Mouse (Mus musculus) lung, postnatal 4 days (tissue): Measurements from ENCODE around the gene Dbnl.

Source experiments
- DNase-seq, 2 experiments: peaks; one replicate each; pipeline ENCODE4 v3.0.0; 2021

Dbnl gene

GRCm38 (mm10) chr11:5788056-5789014, at the start of gene Dbnl:
TSS of gene Dbnl (plus strand) at chr11:5788488.
- DNase-seq, result peak; percentile 98

- no peak for DNase-seq
Measured at GRCm38 (mm10) chr11:5738888-5739632, 49.2 kb upstream of the Dbnl start.

GRCm38 (mm10) chr11:5739846-5740245, 48.4 kb upstream of the Dbnl start:
- no peak for DNase-seq

- no peak for DNase-seq
Measured at GRCm38 (mm10) chr11:5740599-5740964, 47.7 kb upstream of the Dbnl start.

- peak; percentile 85 to 90 for DNase-seq
Measured at GRCm38 (mm10) chr11:5740965-5741627, 47.2 kb upstream of the Dbnl start.

GRCm38 (mm10) chr11:5742106-5742505, 46.2 kb upstream of the Dbnl start:
- DNase-seq, result peak in 1 of 2 experiments; percentile 22

DNA sequence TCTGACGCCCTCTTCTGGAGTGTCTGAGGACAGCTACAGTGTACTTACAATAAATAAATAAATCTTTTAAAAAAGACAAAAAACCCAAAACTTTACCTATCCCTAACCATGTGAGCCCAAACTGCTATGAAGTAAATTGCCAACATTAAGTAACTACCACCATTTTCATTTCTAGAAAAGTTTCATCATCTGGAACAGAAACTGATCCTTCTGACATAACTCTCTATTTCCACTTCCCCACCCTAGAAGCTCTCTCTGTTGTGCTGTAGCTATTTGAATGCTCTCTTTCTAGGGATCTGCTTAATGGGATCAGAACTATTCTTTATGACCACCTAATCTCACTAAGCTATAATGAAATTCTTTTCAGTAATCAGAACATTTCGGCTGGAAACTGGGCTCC, 43.3 kb upstream of the Dbnl start:
- DNase-seq, result no peak

GRCm38 (mm10) chr11:5753755-5754154, 34.5 kb upstream of the Dbnl start:
- DNase-seq, result no peak

GRCm38 (mm10) chr11:5761820-5762632, 26.3 kb upstream of the Dbnl start, which contains the start of gene Urgcp:
TSS of gene Urgcp (minus strand) at chr11:5762376.
- DNase-seq, result peak; percentile 95 to 96

GRCm38 (mm10) chr11:5762633-5762982, 25.7 kb upstream of the Dbnl start:
- no peak for DNase-seq

DNA sequence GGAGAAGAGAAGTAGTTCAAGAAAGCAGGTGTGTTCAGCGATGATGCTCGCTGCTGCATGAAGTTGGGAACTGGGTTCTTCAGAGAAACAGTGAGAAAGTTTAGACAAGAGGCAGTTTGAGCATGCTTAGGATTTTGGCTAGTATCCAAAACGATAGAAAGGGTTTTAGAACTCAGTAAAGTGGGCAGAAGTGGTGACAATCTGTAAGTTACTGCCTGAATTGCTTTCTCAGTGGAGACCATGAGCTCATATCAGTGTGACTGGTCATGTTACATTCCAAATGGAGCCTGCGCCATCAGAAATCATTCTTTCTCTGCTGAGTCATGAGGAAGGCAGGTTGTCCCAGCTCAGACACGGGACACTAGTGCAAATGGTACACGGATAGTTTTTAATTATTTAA, 22.3 kb upstream of the Dbnl start:
- no peak for DNase-seq

- DNase-seq, result no peak
Measured at GRCm38 (mm10) chr11:5778481-5778880, 9.8 kb upstream of the Dbnl start.

DNA sequence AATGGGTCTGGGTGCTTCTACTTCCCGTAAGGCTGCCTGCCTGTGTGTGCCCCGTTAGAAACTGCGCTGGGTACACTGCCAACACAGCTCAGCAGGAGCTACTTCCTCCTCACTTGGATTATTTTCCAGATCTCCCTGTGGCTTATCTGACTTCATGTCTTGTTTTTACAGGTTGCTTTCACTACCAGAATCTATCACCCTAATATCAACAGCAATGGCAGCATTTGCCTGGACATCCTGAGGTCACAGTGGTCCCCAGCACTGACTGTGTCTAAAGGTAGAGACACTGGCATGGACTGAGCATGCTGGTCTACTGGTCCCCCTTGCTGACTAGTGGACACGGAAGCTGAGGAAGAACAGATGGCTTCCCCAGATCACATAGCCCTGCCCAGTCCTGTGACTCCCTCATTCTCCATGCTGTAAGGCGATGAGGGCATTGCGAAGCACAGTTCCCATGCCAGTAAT, 8.2 kb upstream of the Dbnl start:
- no peak for DNase-seq

- no peak for DNase-seq
Measured at GRCm38 (mm10) chr11:5782199-5782944, 5.9 kb upstream of the Dbnl start.

GRCm38 (mm10) chr11:5785732-5786131, 2.6 kb upstream of the Dbnl start:
- peak in 1 of 2 experiments; percentile 58 for DNase-seq

DNA sequence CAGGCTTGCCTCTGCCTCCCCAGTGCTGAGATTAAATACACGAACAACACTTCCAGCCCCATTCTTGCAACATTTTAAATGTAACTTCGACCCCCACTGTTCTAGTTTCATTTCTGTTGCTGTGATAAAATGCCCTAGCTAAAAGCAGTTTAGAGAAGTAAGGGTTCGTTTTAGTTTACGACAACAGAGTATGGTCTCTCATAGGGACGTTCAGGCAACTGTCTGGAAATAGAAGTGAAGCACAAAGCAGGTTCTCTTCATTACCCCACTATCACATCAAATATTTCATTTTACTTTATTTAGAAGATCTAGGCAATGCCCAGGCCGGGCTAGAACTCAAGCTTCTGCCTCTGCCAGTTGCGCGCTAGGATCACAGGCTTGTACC, 625 bp upstream of the Dbnl start:
- no peak for DNase-seq

GRCm38 (mm10) chr11:5789071-5789753, 924 bp downstream of the Dbnl start:
- peak in 1 of 2 experiments; percentile 49 for DNase-seq

DNA sequence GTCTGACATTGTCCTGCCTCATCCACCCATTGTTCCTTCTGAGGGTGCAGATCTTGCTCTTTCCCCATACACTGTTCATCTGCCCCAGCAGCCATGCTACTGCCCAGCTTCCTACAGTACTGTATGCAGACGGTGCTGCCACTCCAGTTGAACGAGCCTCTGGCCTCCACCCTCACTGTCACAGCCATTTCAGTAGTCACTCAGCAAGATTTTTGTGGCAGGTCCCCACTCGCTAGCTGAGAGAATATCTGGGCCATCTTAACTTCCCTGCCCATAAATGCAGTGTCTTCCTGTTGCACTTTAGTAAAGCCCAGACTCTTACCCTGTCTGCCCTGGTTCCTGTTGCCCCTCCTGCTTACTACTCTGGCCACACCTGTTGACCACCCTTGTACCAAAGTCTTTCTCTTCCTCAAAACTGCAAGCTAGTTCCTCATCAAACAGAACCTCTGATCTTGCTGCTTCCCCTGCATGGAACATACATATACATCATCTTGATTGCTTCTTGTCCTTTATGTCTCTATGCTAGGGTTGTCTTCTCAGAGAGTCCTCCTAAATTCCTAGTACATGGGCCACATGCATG, 1.6 kb downstream of the Dbnl start:
- DNase-seq, result no peak

DNA sequence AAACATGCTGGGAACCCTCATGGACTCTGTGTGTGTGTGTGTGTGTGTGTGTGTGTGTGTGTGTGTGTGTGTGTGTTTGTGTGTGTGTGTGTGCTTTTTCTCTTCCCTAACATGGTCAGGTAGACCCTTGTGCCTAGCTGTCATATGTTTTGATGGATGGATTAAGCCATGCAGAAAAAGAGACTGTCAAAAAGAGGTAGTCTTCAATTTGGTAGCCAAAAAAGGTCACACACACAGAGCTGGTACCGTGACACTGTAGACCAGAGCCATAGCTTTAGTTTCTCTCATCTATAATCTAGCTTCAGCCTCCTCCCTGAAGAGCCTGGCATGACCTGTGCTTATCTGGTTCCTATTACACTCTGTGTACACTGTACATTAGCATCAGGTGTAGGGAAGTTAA, 2.1 kb downstream of the Dbnl start:
- DNase-seq, result no peak

DNA sequence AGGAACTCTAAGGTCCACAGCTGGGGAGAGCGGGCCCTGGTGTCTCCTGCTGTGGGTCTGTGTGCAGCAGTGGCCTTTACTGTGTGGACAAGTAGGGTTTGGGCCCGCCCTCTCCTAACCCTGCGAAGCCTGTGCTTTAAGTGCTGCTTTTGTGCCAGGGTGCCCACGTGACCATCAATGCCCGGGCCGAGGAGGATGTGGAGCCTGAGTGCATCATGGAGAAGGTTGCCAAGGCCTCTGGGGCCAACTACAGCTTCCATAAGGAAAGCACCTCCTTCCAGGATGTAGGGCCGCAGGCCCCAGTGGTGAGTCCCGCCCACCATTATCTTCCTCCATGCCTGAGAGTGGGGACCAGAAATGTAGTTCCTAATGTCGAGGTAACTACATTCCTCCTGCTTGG, 7.0 kb downstream of the Dbnl start:
- DNase-seq, result no peak

- DNase-seq, result no peak
Measured at GRCm38 (mm10) chr11:5795706-5796105, 7.4 kb downstream of the Dbnl start.
